Mouse (Mus musculus): ENCODE data around the gene Chd8. TPM values are rescaled to one million over a fixed set of nuclear protein-coding genes. Genes with fewer than 3 reads are reported as not detected.
A peak's percentile ranks its signal among the peaks of the same experiment; 100 is the strongest.
"Not testable (repeated sequence)": the region's sequence is repeated elsewhere in the genome, so short reads cannot be mapped to it uniquely, and the experiment has no call there.

Chd8 gene
- polyA plus RNA-seq (2014; fragmentation: Nextera tagmentation; extraction: Ambion mirVana): 46.7 and 52.5 TPM in 2 replicates

DNA sequence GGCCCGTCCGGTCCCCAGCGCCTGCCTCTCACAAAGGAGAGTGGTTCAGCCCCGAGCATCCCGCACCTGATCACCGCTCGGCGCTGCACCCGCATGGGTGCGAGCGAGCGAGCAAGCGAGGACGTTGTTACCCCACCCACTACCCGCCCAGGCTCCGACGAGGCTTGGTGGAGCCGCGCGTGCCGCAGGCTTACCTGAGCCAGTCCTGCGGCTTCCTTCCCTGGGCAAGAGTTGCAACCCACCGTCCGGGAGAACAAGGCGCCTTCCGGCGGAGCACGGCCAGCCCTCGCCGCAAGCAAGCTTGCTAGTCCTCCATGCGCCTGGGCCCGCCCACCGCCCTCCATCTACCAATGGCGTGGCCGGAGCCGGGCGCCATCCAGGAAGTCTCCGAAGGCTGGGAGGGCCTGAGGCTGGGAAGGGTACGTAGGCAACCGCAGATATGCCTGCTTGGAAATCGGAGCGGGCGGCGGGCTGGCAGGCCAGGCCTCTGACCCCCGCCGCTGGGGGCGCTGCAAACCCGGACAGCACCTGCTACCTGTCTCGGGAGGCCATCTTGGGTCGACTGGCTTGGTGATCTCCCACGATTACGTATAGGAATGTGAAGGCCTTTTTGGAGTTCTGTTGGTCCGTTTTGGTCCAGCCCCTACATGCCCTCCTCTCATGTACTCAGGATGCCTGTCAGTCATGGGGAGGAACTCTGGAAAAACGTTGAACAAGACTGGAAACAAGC is at the start of gene Chd8:
TSS of gene Chd8 (minus strand) at position 297 of the 730 bp plus-strand sequence.
- DNase-seq (ENCODE audit: low spot score, missing footprints) (peak; percentile 99), ATAC-seq (ENCODE audit: low FRiP score) (peak; percentile 100)
- H3K27ac ChIP-seq (ENCODE audit: low read depth, low read length): peak within 1 kb of the TSS; percentile 83

DNA sequence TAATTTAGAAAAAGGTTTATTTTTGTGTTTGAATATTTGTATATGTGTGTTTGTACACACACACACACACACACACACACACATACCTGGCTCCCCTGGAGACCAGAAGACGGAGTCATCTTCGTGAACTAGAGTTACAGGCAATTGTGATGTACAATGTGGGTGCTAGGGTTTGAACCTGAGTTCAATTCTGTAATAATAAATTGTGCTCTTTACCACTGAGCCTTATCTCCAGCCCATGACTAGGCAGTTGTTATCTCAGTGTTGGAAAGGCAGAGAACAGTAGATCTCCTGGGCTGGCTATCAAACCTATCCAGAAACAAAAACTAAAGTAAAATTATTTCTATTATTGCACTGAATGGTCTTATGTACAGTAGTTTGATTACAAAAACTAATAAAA is 48.5 kb upstream of the Chd8 start:
- Histone ChIP-seq H3K27me3 (ENCODE audit: control insufficient read depth, insufficient read depth, low read length) (no peaks in the 10 kb centered on the region), H3K9me3 (ENCODE audit: control insufficient read depth, low read length) (peaks cover 3% of the 10 kb centered on the region; the same call in 1 of the 2 replicates), H3K9ac (ENCODE audit: low read length) (no peak overlapping the region), H3K4me3 (ENCODE audit: low read depth, low read length) (no peak overlapping the region), H3K4me2 (no peak overlapping the region), H3K36me3 (ENCODE audit: control insufficient read depth, insufficient read depth, low read length) (peaks cover 10% of the 10 kb centered on the region), H3K27ac (ENCODE audit: low read depth, low read length) (no peak overlapping the region), H3K4me1 (ENCODE audit: control insufficient read depth, insufficient read depth, low read length) (peaks cover 4% of the 10 kb centered on the region; the same call in 1 of the 2 replicates)
- ATAC-seq (ENCODE audit: low FRiP score) (no peak), DNase-seq (ENCODE audit: low spot score, missing footprints) (no peak)
- WGBS: 95% methylated on average over 2 of the region's 2 CpGs

More for the DNA sequence above, at the start of gene Chd8:
- Histone ChIP-seq H3K36me3 (ENCODE audit: control insufficient read depth, insufficient read depth, low read length) (no peaks in the 10 kb centered on the region), H3K4me2 (peak within 1 kb of the TSS; percentile 63), H3K9me3 (ENCODE audit: control insufficient read depth, low read length) (no peaks in the 10 kb centered on the region), H3K4me3 (ENCODE audit: low read depth, low read length) (peak within 1 kb of the TSS; percentile 76), H3K27me3 (ENCODE audit: control insufficient read depth, insufficient read depth, low read length) (no peaks in the 10 kb centered on the region), H3K9ac (ENCODE audit: low read length) (peak within 1 kb of the TSS; percentile 91), H3K4me1 (ENCODE audit: control insufficient read depth, insufficient read depth, low read length) (peaks cover 20% of the 10 kb centered on the region)
- WGBS: 0% methylated on average over 54 of the region's 54 CpGs

DNA sequence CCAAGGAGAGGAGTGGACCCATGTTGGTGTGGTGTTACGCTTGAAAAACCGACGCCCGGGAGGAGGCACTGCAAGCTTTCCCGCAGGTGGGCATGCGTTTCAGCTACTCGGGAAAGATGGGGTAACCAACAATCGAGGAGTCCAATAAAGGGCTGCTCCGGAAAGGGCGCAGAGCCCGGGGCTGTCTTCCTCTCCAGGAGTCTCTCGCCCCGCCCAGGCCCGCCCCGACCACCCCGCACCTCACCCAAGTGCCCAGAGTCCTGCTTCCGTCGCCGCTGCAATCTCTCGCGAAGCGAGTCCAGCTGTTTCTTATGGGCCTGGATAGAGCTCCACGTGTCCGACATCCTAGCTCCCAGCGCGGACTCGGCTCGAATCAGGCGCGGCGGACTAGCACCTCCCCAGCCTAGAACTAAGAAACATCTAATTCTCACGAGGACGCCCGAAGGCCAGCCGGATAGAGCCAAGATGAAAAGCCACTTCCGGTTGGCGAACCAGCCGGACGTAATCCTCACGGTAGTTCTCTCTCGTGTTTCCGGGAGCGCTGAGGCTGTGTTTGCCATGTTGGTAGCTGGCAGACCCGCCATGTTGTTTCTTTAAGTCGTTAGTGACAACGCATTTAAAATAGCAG is 47.2 kb upstream of the Chd8 start, which contains the start of gene Mettl3:
TSS of gene Mettl3 (minus strand) at position 485 of the 628 bp plus-strand sequence.
- WGBS: under 1% methylated on average over 46 of the region's 46 CpGs
- Histone ChIP-seq H3K27ac (ENCODE audit: low read depth, low read length) (peak within 1 kb of the TSS; percentile 84), H3K36me3 (ENCODE audit: control insufficient read depth, insufficient read depth, low read length) (peaks cover 2% of the 10 kb centered on the region), H3K9ac (ENCODE audit: low read length) (peak within 1 kb of the TSS; percentile 82), H3K4me1 (ENCODE audit: control insufficient read depth, insufficient read depth, low read length) (peaks cover 4% of the 10 kb centered on the region; the same call in 1 of the 2 replicates), H3K4me3 (ENCODE audit: low read depth, low read length) (peak within 1 kb of the TSS; percentile 72), H3K9me3 (ENCODE audit: control insufficient read depth, low read length) (no peaks in the 10 kb centered on the region), H3K4me2 (peak within 1 kb of the TSS; percentile 58), H3K27me3 (ENCODE audit: control insufficient read depth, insufficient read depth, low read length) (no peaks in the 10 kb centered on the region)
- peak; percentile 98 for DNase-seq (ENCODE audit: low spot score, missing footprints)
- peak; percentile 95 for ATAC-seq (ENCODE audit: low FRiP score)

DNA sequence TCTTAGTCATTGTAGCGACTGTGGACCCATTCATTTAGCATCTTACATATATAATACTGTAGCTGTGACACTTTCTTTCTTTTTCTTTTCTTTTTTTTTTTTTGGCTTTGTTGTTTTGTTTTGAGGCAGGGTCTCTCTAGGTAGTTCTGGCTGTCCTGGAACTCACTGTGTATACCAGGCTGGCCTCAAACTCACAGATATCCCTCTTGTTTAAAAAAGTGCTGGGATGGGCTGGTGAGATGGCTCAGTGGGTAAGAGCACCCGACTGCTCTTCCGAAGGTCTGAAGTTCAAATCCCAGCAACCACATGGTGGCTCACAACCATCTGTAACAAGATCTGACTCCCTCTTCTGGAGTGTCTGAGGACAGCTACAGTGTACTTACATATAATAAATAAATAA is 45.9 kb upstream of the Chd8 start:
- H3K9me3 ChIP-seq (ENCODE audit: control insufficient read depth, low read length); H3K4me3 ChIP-seq (ENCODE audit: low read depth, low read length); ATAC-seq (ENCODE audit: low FRiP score); H3K4me1 ChIP-seq (ENCODE audit: control insufficient read depth, insufficient read depth, low read length); DNase-seq (ENCODE audit: low spot score, missing footprints); H3K4me2 ChIP-seq; H3K27me3 ChIP-seq (ENCODE audit: control insufficient read depth, insufficient read depth, low read length); H3K36me3 ChIP-seq (ENCODE audit: control insufficient read depth, insufficient read depth, low read length); H3K27ac ChIP-seq (ENCODE audit: low read depth, low read length); H3K9ac ChIP-seq (ENCODE audit: low read length): not testable (repeated sequence)
- WGBS: 94% methylated on average over 3 of the region's 3 CpGs

DNA sequence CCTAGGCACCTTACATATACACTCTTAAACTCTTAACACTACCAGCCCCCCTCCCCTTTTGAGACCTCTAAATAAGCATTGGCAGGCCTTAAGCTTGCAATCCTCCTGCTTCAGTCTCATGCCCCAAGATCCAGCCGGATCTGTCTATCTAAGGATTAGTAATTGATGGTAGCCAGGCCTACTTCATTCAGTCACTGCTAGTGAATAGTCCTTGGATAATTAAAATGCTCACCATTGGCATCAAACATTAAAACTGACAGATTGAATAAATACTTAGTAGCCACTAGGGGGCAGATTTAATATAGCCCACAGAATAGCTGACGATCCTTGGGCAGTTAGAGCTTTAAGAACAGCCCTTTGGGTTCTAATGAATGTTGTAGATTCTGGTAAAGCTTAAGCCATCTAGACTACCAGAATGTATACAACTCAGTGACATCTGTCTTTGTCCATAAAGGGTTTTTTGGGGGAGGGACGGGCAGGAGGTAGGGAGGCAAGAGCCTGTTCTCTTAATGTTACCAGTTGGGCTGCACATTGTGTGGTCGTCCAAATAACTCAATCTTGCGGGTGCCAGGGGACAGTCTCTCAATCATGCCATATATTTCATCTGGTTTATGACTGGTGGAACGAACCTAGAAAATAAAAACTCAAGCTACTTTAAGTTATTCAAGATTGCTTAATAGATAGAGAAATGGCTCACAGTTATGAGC is 38.1 kb upstream of the Chd8 start:
- no peak overlapping the region for H3K4me3 ChIP-seq (ENCODE audit: low read depth, low read length)
- DNase-seq (ENCODE audit: low spot score, missing footprints) (peak; percentile 92), ATAC-seq (ENCODE audit: low FRiP score) (peak; percentile 68)
- H3K4me1 ChIP-seq (ENCODE audit: control insufficient read depth, insufficient read depth, low read length): no peaks in the 10 kb centered on the region
- H3K4me2 ChIP-seq: no peak overlapping the region
- no peaks in the 10 kb centered on the region for H3K27me3 ChIP-seq (ENCODE audit: control insufficient read depth, insufficient read depth, low read length)
- H3K27ac ChIP-seq (ENCODE audit: low read depth, low read length): no peak overlapping the region
- peaks cover 23% of the 10 kb centered on the region; the same call in 1 of the 2 replicates for H3K36me3 ChIP-seq (ENCODE audit: control insufficient read depth, insufficient read depth, low read length)
- H3K9ac ChIP-seq (ENCODE audit: low read length): no peak overlapping the region
- no peaks in the 10 kb centered on the region for H3K9me3 ChIP-seq (ENCODE audit: control insufficient read depth, low read length)
- 71% methylated on average over 6 of the region's 6 CpGs for WGBS

DNA sequence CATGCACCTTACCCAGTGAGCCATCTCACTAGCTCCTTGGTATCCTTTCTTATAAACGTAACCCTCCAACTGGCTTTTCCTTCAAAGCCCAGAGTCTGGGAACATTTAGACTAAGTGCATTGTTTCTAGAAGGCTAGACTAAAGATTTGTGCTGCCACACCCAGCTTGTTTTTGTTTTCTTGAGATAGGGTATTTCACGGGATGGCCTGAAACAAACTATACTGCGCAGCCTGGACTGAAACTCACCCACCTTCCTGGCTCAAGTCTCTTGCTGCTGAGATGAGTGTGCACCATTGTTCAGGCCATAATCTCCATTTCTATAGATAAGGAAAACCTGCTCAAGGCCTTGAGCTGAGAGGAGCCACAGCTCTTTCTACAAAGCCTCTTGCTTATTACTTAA is 26.6 kb upstream of the Chd8 start:
- Histone ChIP-seq H3K9me3 (ENCODE audit: control insufficient read depth, low read length) (no peaks in the 10 kb centered on the region), H3K4me3 (ENCODE audit: low read depth, low read length) (no peak overlapping the region), H3K9ac (ENCODE audit: low read length) (no peak overlapping the region), H3K4me2 (no peak overlapping the region), H3K27me3 (ENCODE audit: control insufficient read depth, insufficient read depth, low read length) (no peaks in the 10 kb centered on the region), H3K4me1 (ENCODE audit: control insufficient read depth, insufficient read depth, low read length) (peaks cover 3% of the 10 kb centered on the region; the same call in 1 of the 2 replicates), H3K27ac (ENCODE audit: low read depth, low read length) (no peak overlapping the region), H3K36me3 (ENCODE audit: control insufficient read depth, insufficient read depth, low read length) (peaks cover 3% of the 10 kb centered on the region; the same call in 1 of the 2 replicates)
- WGBS: 91% methylated on average over 3 of the region's 3 CpGs
- DNase-seq (ENCODE audit: low spot score, missing footprints) (no peak), ATAC-seq (ENCODE audit: low FRiP score) (no peak)

DNA sequence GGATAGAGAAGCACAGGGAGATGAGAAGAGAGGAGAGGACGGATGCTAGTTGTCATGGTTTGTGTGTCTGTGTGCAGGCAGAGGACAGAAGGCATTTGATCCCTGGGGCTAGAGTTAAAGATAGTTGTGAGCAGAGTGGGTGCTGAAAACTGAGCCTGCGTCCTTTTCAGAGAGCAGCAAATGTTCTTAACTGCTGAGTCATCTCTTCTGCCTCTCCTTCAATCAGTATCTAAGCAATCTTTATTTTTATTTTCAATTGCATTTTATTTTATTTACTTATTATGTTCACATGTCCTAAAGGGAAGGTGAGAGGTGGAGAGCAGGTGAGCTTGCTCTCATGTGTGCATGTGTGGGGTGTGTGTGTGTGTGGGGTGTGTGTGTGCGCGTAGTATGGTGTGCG is 26.0 kb upstream of the Chd8 start:
- Histone ChIP-seq H3K27me3 (ENCODE audit: control insufficient read depth, insufficient read depth, low read length) (no peaks in the 10 kb centered on the region), H3K4me1 (ENCODE audit: control insufficient read depth, insufficient read depth, low read length) (peaks cover 3% of the 10 kb centered on the region; the same call in 1 of the 2 replicates), H3K36me3 (ENCODE audit: control insufficient read depth, insufficient read depth, low read length) (peaks cover 3% of the 10 kb centered on the region; the same call in 1 of the 2 replicates), H3K9me3 (ENCODE audit: control insufficient read depth, low read length) (no peaks in the 10 kb centered on the region), H3K9ac (ENCODE audit: low read length) (no peak overlapping the region), H3K4me2 (no peak overlapping the region), H3K27ac (ENCODE audit: low read depth, low read length) (no peak overlapping the region), H3K4me3 (ENCODE audit: low read depth, low read length) (no peak overlapping the region)
- 90% methylated on average over 5 of the region's 5 CpGs for WGBS
- peak; percentile 28 for DNase-seq (ENCODE audit: low spot score, missing footprints)
- no peak for ATAC-seq (ENCODE audit: low FRiP score)

DNA sequence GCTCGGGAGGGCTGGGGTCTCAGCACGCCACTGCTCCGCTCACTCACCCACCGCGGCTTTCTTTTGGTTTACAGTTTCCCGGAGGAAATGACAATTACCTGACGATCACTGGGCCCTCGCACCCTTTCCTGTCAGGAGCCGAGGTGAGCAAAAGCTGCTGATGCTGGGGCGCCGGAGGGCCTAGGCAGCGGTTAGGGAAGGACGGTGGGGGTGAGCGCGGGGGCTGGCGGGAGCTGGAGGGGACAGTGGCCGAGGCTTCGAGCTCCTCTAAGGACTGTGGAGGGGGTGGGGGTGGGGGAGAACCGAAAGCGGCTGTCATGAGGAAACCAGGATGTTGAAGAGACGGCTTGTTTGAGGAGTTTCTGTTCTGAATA is 22.2 kb upstream of the Chd8 start:
- WGBS: under 1% methylated on average over 21 of the region's 21 CpGs
- DNase-seq (ENCODE audit: low spot score, missing footprints) (no peak), ATAC-seq (ENCODE audit: low FRiP score) (peak; percentile 41)
- Histone ChIP-seq H3K9ac (ENCODE audit: low read length) (peak overlapping the region; percentile 83), H3K4me1 (ENCODE audit: control insufficient read depth, insufficient read depth, low read length) (peaks cover 3% of the 10 kb centered on the region; the same call in 1 of the 2 replicates), H3K9me3 (ENCODE audit: control insufficient read depth, low read length) (no peaks in the 10 kb centered on the region), H3K4me2 (peak overlapping the region; percentile 77), H3K27me3 (ENCODE audit: control insufficient read depth, insufficient read depth, low read length) (no peaks in the 10 kb centered on the region), H3K4me3 (ENCODE audit: low read depth, low read length) (peak overlapping the region; percentile 84), H3K36me3 (ENCODE audit: control insufficient read depth, insufficient read depth, low read length) (no peaks in the 10 kb centered on the region), H3K27ac (ENCODE audit: low read depth, low read length) (peak overlapping the region; percentile 51)

Measured in midbrain, embryonic 11.5 days (tissue).